Mouse (Mus musculus): ENCODE measurements around the gene Gm3376. TPM values are rescaled to one million over a fixed set of nuclear protein-coding genes. Genes with fewer than 3 reads are reported as not detected.
"Not testable (repeated sequence)": the region's sequence is repeated elsewhere in the genome, so short reads cannot be mapped to it uniquely, and the experiment has no call there.

Gene Gm3376
- not detected in 2 replicates for polyA plus RNA-seq (2016; fragmentation: Nextera tagmentation; extraction: Ambion mirVana)

DNA sequence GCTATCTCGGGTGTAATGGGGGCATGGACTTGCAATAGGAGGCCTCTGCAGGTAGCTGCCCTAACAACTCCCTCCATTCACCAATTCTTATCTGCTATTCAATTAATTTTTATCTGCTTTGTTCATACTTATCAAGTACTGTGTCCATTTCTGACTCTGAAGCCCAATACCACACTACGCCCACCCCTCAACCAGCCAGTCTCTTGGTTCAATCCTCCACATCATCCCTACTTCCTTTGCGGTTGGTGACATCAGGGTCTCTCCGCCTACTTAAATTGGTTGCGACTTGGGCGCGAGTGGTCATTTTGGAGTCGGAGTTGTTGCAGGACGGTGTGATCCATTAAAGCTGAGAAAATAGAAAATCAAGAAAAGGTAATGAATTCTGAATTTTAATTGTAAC lies at the start of gene Gm3376:
Gene Gm3376 (plus strand): TSS at position 301 of the 400 bp plus-strand sequence.
- H3K4me2 ChIP-seq; H3K4me1 ChIP-seq (replicated peaks); ATAC-seq (ENCODE audit: insufficient number of reproducible peaks, insufficient read depth, low FRiP score, low TSS enrichment, low read depth); H3K27ac ChIP-seq; H3K9ac ChIP-seq (replicated peaks); H3K9me3 ChIP-seq; H3K4me3 ChIP-seq (replicated peaks); H3K36me3 ChIP-seq; H3K27me3 ChIP-seq: not testable (repeated sequence)
- WGBS, result no CpG with 5 or more reads among the region's 9 CpGs

All from limb, embryonic 12.5 days (tissue).